Mouse (Mus musculus) heart, embryonic 15.5 days (tissue): ENCODE data around the gene Inhbb. TPM values are rescaled to one million over a fixed set of nuclear protein-coding genes. Genes with fewer than 3 reads are reported as not detected.

ENCODE experiments used
- ATAC-seq: fragments of 200-750 bp; cut with Nextera tagmentation; replicated peaks from 2 replicates; pipeline ENCODE4 v1.8.0; 2017; ENCODE audit warnings: low read depth, moderate TSS enrichment; ENCODE audit not compliant: insufficient number of reproducible peaks, insufficient read depth, low FRiP score
- H3K27ac ChIP-seq: fragments of 300-500 bp; sonication (generic); 2 replicates; pipeline ENCODE4 v1.5.1; 2015; ENCODE audit warnings: mild to moderate bottlenecking, inconsistent platforms
- H3K27me3 ChIP-seq: fragments of 300-500 bp; sonication (generic); 2 replicates; pipeline ENCODE4 v1.6.1; 2015; ENCODE audit warnings: inconsistent platforms
- H3K36me3 ChIP-seq: fragments of 300-500 bp; sonication (generic); 2 replicates; pipeline ENCODE4 v1.6.1; 2015; ENCODE audit warnings: mild to moderate bottlenecking, inconsistent platforms
- H3K4me1 ChIP-seq: fragments of 300-500 bp; sonication (generic); replicated peaks from 2 replicates; pipeline ENCODE4 v1.6.1; 2015; ENCODE audit warnings: inconsistent platforms
- H3K4me2 ChIP-seq: fragments of 300-500 bp; sonication (generic); 2 replicates; pipeline ENCODE4 v1.6.1; 2015; ENCODE audit warnings: inconsistent platforms, mild to moderate bottlenecking, moderate library complexity
- H3K4me3 ChIP-seq: fragments of 300-500 bp; sonication (generic); 2 replicates; pipeline ENCODE4 v1.5.1; 2015; ENCODE audit warnings: mild to moderate bottlenecking, inconsistent platforms
- H3K9ac ChIP-seq: fragments of 300-500 bp; sonication (generic); 2 replicates; pipeline ENCODE4 v1.6.1; 2015; ENCODE audit warnings: mild to moderate bottlenecking, inconsistent platforms
- H3K9me3 ChIP-seq: fragments of 300-500 bp; sonication (generic); replicated peaks from 2 replicates; pipeline ENCODE4 v1.6.1; 2016; ENCODE audit warnings: inconsistent platforms
- WGBS: fragments of 180-500 bp; shearing (Covaris S2); methylation state at CpG from one replicate; pipeline ENCODE4 v1.1.7; 2015; ENCODE audit warnings: mixed read lengths; 5-methylcytosine and 5-hydroxymethylcytosine counted together
- polyA plus RNA-seq: library from polyadenylated mRNA; unstranded; fragments of >200 nt; fragmentation: Nextera tagmentation; extraction: Ambion mirVana; gene quantifications from 2 replicates; pipeline ENCODE4 v1.2.1, GENCODE M21; 2015

The Inhbb gene
- polyA plus RNA-seq, 1 experiment from 2014 or later, result 0.48 TPM

- no peak overlapping the region for H3K9ac ChIP-seq
- H3K36me3 ChIP-seq, result no peaks in the 10 kb centered on the region
- H3K4me3 ChIP-seq, result no peak overlapping the region
- no peak for ATAC-seq
- H3K27me3 ChIP-seq, result no peaks in the 10 kb centered on the region
- no peaks in the 10 kb centered on the region for H3K4me1 ChIP-seq
- H3K4me2 ChIP-seq, result no peak overlapping the region
- no peak overlapping the region for H3K27ac ChIP-seq
- WGBS, result 74% methylated on average over 6 of the region's 6 CpGs
- no peaks in the 10 kb centered on the region for H3K9me3 ChIP-seq
These were observed 55.7 kb downstream of the Inhbb start for GRCm38 (mm10) chr1:119366315-119366714.

Other genes with a start within 250 kb of the Inhbb start
- 134 and 137 TPM in 2 replicates for gene Ralb, start 82.5 kb upstream of the Inhbb start, polyA plus RNA-seq
- gene Tmem185b, start 103.9 kb upstream of the Inhbb start, polyA plus RNA-seq, result 20.1 and 21.0 TPM in 2 replicates
- 9.5 and 14.4 TPM in 2 replicates for gene Epb41l5, start 226.8 kb upstream of the Inhbb start, polyA plus RNA-seq